Mouse (Mus musculus) CH12.LX (cell line): Measurements from ENCODE around the gene Rab15. TPM values are rescaled to one million over a fixed set of nuclear protein-coding genes. Genes with fewer than 3 reads are reported as not detected.
A peak's percentile ranks its signal among the peaks of the same experiment; 100 is the strongest.

Experiments
- DNase-seq: peaks from one replicate; pipeline ENCODE4 v3.0.0-alpha.2; 2013; ENCODE audit errors: extremely low read depth
- H3K27ac ChIP-seq: 2 replicates; pipeline ENCODE4 v1.5.1; 2012; ENCODE audit warnings: low read depth, mild to moderate bottlenecking, control low read depth, moderate library complexity; ENCODE audit not compliant: insufficient read depth
- H3K27me3 ChIP-seq: replicated peaks from 2 replicates; pipeline ENCODE3; 2012; ENCODE audit warnings: inconsistent platforms
- H3K36me3 ChIP-seq, 2 experiments: replicated peaks in 1 of 2; 2 replicates each; pipeline versions ENCODE3 to v1.6.1; 2012; ENCODE audit warnings: inconsistent platforms in 1 of 2, low read length in 1 of 2, mild to moderate bottlenecking in 1 of 2, mixed read lengths in 1 of 2, moderate library complexity in 1 of 2; ENCODE audit not compliant: control insufficient read depth in 1 of 2, insufficient read depth in 1 of 2
- H3K4me1 ChIP-seq, 2 experiments: 2 replicates each; pipeline ENCODE4 v1.6.1; 2012; ENCODE audit warnings: inconsistent platforms in 1 of 2, moderate library complexity in 1 of 2; ENCODE audit not compliant: insufficient read depth in 2 of 2, control insufficient read depth in 1 of 2
- H3K4me2 ChIP-seq: 2 replicates; pipeline ENCODE4 v1.6.1; 2012; ENCODE audit warnings: low read depth, mild to moderate bottlenecking, control low read depth; ENCODE audit not compliant: poor library complexity, insufficient read depth, severe bottlenecking
- H3K4me3 ChIP-seq, 3 experiments: fragments of 150-350 bp in 1 of 3; sonication (generic) in 1 of 3; replicated peaks in 1 of 3; 2 replicates each; pipeline versions ENCODE3 to v1.5.1; 2011 to 2012; ENCODE audit warnings: low read depth in 2 of 3, low read length in 2 of 3, mild to moderate bottlenecking in 2 of 3, moderate library complexity in 2 of 3, control low read depth in 1 of 3, improper control_type of control experiment in 1 of 3, inconsistent platforms in 1 of 3, mixed read lengths in 1 of 3; ENCODE audit not compliant: poor library complexity in 1 of 3
- H3K79me2 ChIP-seq: replicated peaks from 2 replicates; pipeline ENCODE4 v1.6.1; 2012; ENCODE audit warnings: mild to moderate bottlenecking, moderate library complexity; ENCODE audit not compliant: control insufficient read depth, poor library complexity, insufficient read depth, severe bottlenecking; ENCODE audit errors: extremely low read depth
- H3K9ac ChIP-seq: 2 replicates; pipeline ENCODE4 v1.6.1; 2012; ENCODE audit warnings: low read depth, mild to moderate bottlenecking, control low read depth, moderate library complexity; ENCODE audit not compliant: insufficient read depth
- H3K9me3 ChIP-seq: replicated peaks from 2 replicates; pipeline ENCODE3; 2012; ENCODE audit warnings: low read length, inconsistent platforms, mixed read lengths
- BHLHE40 ChIP-seq: IDR thresholded peaks from 2 replicates; pipeline ENCODE4 v1.6.1; 2011; ENCODE audit warnings: mild to moderate bottlenecking, low read depth, low read length, improper control_type of control experiment
- CHD1 ChIP-seq: IDR thresholded peaks from 2 replicates; pipeline ENCODE4 v1.6.1; 2012; ENCODE audit warnings: low read depth, low read length, improper control_type of control experiment, inconsistent platforms
- CHD2 ChIP-seq: IDR thresholded peaks from 2 replicates; pipeline ENCODE4 v1.6.1; 2011; ENCODE audit warnings: low read length, improper control_type of control experiment
- ELF1 ChIP-seq: IDR thresholded peaks from 2 replicates; pipeline ENCODE4 v1.6.1; 2014; ENCODE audit warnings: low read depth, mild to moderate bottlenecking, inconsistent platforms, low read length, improper control_type of control experiment
- ETS1 ChIP-seq: conservative IDR thresholded peaks from 2 replicates; pipeline ENCODE4 v1.6.1; 2012; ENCODE audit warnings: low read depth, mild to moderate bottlenecking, inconsistent platforms, low read length, improper control_type of control experiment, moderate library complexity
- GABPA ChIP-seq: IDR thresholded peaks from 2 replicates; pipeline ENCODE4 v1.6.1; 2012; ENCODE audit warnings: low read depth, low read length, improper control_type of control experiment, inconsistent platforms; ENCODE audit not compliant: insufficient replicate concordance
- HCFC1 ChIP-seq: IDR thresholded peaks from 2 replicates; pipeline ENCODE4 v1.6.1; 2012; ENCODE audit warnings: low read depth, mild to moderate bottlenecking, inconsistent platforms, low read length, improper control_type of control experiment
- IRF4 ChIP-seq: IDR thresholded peaks from 2 replicates; pipeline ENCODE4 v1.6.1; 2014; ENCODE audit warnings: low read depth, mild to moderate bottlenecking, inconsistent platforms, low read length, improper control_type of control experiment
- JUN ChIP-seq: IDR thresholded peaks from 2 replicates; pipeline ENCODE4 v1.6.1; 2011; ENCODE audit warnings: low read depth, mild to moderate bottlenecking, low read length, improper control_type of control experiment, moderate library complexity; ENCODE audit not compliant: insufficient read depth
- MAX ChIP-seq: IDR thresholded peaks from 2 replicates; pipeline ENCODE4 v1.6.1; 2011; ENCODE audit warnings: low read length, improper control_type of control experiment
- MEF2A ChIP-seq: IDR thresholded peaks from 2 replicates; pipeline ENCODE4 v1.6.1; 2014; ENCODE audit warnings: low read depth, mild to moderate bottlenecking, inconsistent platforms, low read length, improper control_type of control experiment, borderline replicate concordance
- MYC ChIP-seq: IDR thresholded peaks from 2 replicates; pipeline ENCODE4 v1.6.1; 2011; ENCODE audit warnings: low read depth, mild to moderate bottlenecking, improper control_type of control experiment, low read length
- NELFE ChIP-seq: IDR thresholded peaks from 2 replicates; pipeline ENCODE4 v1.6.1; 2011; ENCODE audit warnings: low read depth, low read length, improper control_type of control experiment
- NRF1 ChIP-seq: IDR thresholded peaks from 2 replicates; pipeline ENCODE4 v1.6.1; 2014; ENCODE audit warnings: low read depth, mild to moderate bottlenecking, inconsistent platforms, low read length, improper control_type of control experiment, moderate library complexity
- POLR2AphosphoS2 ChIP-seq: IDR thresholded peaks from 2 replicates; pipeline ENCODE4 v1.6.1; 2011; ENCODE audit warnings: low read depth, low read length, improper control_type of control experiment
- SIN3A ChIP-seq: IDR thresholded peaks from 2 replicates; pipeline ENCODE4 v1.6.1; 2012; ENCODE audit warnings: low read length, improper control_type of control experiment, inconsistent platforms
- TBP ChIP-seq: conservative IDR thresholded peaks from 2 replicates; pipeline ENCODE4 v1.6.1; 2011; ENCODE audit warnings: low read depth, low read length, improper control_type of control experiment
- USF2 ChIP-seq: conservative IDR thresholded peaks from 2 replicates; pipeline ENCODE4 v1.6.1; 2011; ENCODE audit warnings: low read depth, low read length, improper control_type of control experiment
- ZC3H11A ChIP-seq: IDR thresholded peaks from 2 replicates; pipeline ENCODE4 v1.6.1; 2012; ENCODE audit warnings: low read depth, mild to moderate bottlenecking, inconsistent platforms, low read length, improper control_type of control experiment
- ZMIZ1 ChIP-seq: IDR thresholded peaks from 2 replicates; pipeline ENCODE4 v1.6.1; 2012; ENCODE audit warnings: low read depth, mild to moderate bottlenecking, inconsistent platforms, low read length, improper control_type of control experiment
- dilution Hi-C: fragments of 300-500 bp; cut with MboI; formaldehyde crosslinking; loops from 2 replicates; pipeline ENCODE4 v1.14.3; 2020; ENCODE audit warnings: low sequenced_read_pairs; ENCODE audit not compliant: extremely low pct_unique_long_range_greater_than_20kb, extremely low pct_ligation_motif_present
- in situ Hi-C: fragments of 300-500 bp; cut with MboI; formaldehyde crosslinking; loops from 3 replicates; pipeline ENCODE4 v1.14.3; 2019; ENCODE audit warnings: low sequenced_read_pairs, low pct_ligation_motif_present, low pct_unique_long_range_greater_than_20kb, mixed read lengths
- polyA plus RNA-seq: library from polyadenylated mRNA; unstranded; fragments of >175 nt; gene quantifications from 2 replicates; pipeline ENCODE4 v1.2.1, GENCODE M21; 2012; ENCODE audit warnings: low read depth; ENCODE audit not compliant: insufficient read length
- total RNA-seq, 2 experiments: library from RNA; depleted of rRNA; stranded (reverse); fragments of 300-350 nt in 1 of 2; fragments of >200 nt in 1 of 2; gene quantifications; 2 replicates each; pipeline ENCODE4 v1.2.3; 2012 to 2014

Gene Rab15
- total and polyA plus RNA-seq, 3 experiments: 0.25 TPM; not detected in 2

- peaks cover 51% of the 10 kb centered on the region for H3K27me3 ChIP-seq
- no peak overlapping the region for H3K4me2 ChIP-seq
- no peaks in the 10 kb centered on the region for H3K4me1 ChIP-seq
- no peaks in the 10 kb centered on the region for H3K79me2 ChIP-seq
- TF ChIP-seq IRF4 (no peak), CHD1 (no peak), NELFE (no peak), ETS1 (no peak), MAX (no peak), CHD2 (no peak), MEF2A (no peak), JUN (no peak), MYC (no peak), TBP (no peak), BHLHE40 (no peak), ZC3H11A (no peak), USF2 (no peak), ELF1 (no peak), SIN3A (no peak)
- TF ChIP-seq, all 38 proteins: peak for 0
- H3K9ac ChIP-seq: no peak overlapping the region
- dilution Hi-C loops: no loop called here
- no peaks in the 10 kb centered on the region for H3K9me3 ChIP-seq
- no peaks in the 10 kb centered on the region for H3K36me3 ChIP-seq
- no peak overlapping the region for H3K4me3 ChIP-seq
- no peak overlapping the region for H3K27ac ChIP-seq
- in situ Hi-C loops: no loop called here
- no peak for DNase-seq
Observed at GRCm38 (mm10) chr12:76825283-76825682, 2.6 kb upstream of the Rab15 start.

- no peaks in the 10 kb centered on the region for H3K79me2 ChIP-seq
- DNase-seq: no peak
- H3K36me3 ChIP-seq: no peaks in the 10 kb centered on the region
- H3K9me3 ChIP-seq: no peaks in the 10 kb centered on the region
- H3K27ac ChIP-seq: no peak overlapping the region
- peak overlapping the region; percentile 63 for H3K4me2 ChIP-seq
- in situ Hi-C loops: no loop called here
- no peak overlapping the region; the same call in 1 of the 2 replicates for H3K9ac ChIP-seq
- H3K4me1 ChIP-seq: peaks cover 2 to 4% of the 10 kb centered on the region in 2 experiments; a peak in 1 of 4 replicates
- H3K27me3 ChIP-seq: peaks cover 65% of the 10 kb centered on the region
- TF ChIP-seq CHD2 (no peak), ZC3H11A (no peak), POLR2AphosphoS2 (no peak), NRF1 (no peak), ZMIZ1 (no peak), HCFC1 (no peak), GABPA (no peak)
- peak overlapping the region in 1 of 3 experiments; percentile 38 for H3K4me3 ChIP-seq
- dilution Hi-C loops: no loop called here
Observed at GRCm38 (mm10) chr12:76822002-76822650, 582 bp downstream of the Rab15 start.
